Mouse (Mus musculus) Patski (cell line): ENCODE measurements around the gene Zdhhc14. TPM values are rescaled to one million over a fixed set of nuclear protein-coding genes. Genes with fewer than 3 reads are reported as not detected.

ENCODE experiments used
- ATAC-seq: fragments of 100-300 bp; one replicate; pipeline ENCODE4 v1.8.0; 2021
- CTCF ChIA-PET: fragments of 350-600 bp; sonication (Branson Sonifier 250); formaldehyde crosslinking; loops from one replicate; lab custom pipeline; 2022; ENCODE audit warnings: inconsistent platforms; lab: Charles Lee
- POLR2A ChIA-PET: fragments of 350-600 bp; sonication (Branson Sonifier 250); formaldehyde crosslinking; loops from one replicate; lab custom pipeline; 2022; ENCODE audit warnings: antibody characterized with exemption, inconsistent platforms; lab: Charles Lee
- DNase-seq: peaks from one replicate; pipeline ENCODE4 v3.0.0-alpha.2; 2011; ENCODE audit warnings: low read depth, low spot score
- H3K27me3 ChIP-seq: fragments of 371-371 bp; one replicate; pipeline ENCODE4 v1.5.1; 2021
- CTCF ChIP-seq: fragments of 100-300 bp; IDR thresholded peaks from one replicate; pipeline ENCODE4 v1.5.1; 2021
- in situ Hi-C: fragments of 300-500 bp; cut with MboI; formaldehyde crosslinking; loops from 3 replicates; pipeline ENCODE4 v1.11.1; 2018; ENCODE audit warnings: low pct_unique_long_range_greater_than_20kb, mixed read lengths
- polyA plus RNA-seq: library from polyadenylated mRNA; unstranded; gene quantifications from one replicate; pipeline ENCODE4 v1.2.3, GENCODE M21; 2021

Zdhhc14 gene
- polyA plus RNA-seq, 1 experiment from 2014 or later, result 2.4 TPM

- in situ Hi-C loops, result no loop called here
- POLR2A ChIA-PET, result no interaction called here
- ATAC-seq (no peak), DNase-seq (no peak)
- CTCF ChIA-PET, result interaction anchor here (1.5 kb wide), 1 partner anchor 11 kb away, joined by 3 read pairs; no protein-coding TSS in a partner anchor
- TF ChIP-seq CTCF, result no peak
- H3K27me3 ChIP-seq, result no peaks in the 10 kb centered on the region
Measured at GRCm38 (mm10) chr17:5529552-5529951, 37.2 kb downstream of the Zdhhc14 start.

DNA sequence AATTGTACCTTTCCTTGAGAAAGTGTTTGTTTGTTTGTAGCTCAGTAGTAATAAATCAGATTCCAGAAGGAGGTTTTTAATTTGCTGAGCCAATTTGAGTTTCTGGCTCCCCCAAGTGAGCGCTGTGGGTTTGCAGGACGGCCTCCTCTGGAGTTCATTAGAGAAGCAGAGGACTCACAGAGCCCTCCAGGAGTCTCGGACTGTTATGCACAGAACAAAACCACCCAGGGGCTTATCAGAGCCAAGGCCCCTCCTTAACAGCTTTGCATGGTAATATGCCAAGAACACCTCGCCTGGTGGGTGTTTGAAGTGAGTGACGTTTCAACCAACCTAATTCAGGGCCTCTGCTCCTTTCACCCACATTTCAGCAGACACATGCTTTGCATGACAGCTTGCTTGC lies 40.5 kb downstream of the Zdhhc14 start:
- in situ Hi-C loops, result no loop called here
- DNase-seq (no peak), ATAC-seq (no peak)
- POLR2A ChIA-PET, result no interaction called here
- CTCF ChIA-PET, result no interaction called here
- H3K27me3 ChIP-seq, result no peaks in the 10 kb centered on the region
- TF ChIP-seq CTCF, result no peak

- ChIA-PET POLR2A (no interaction called here), CTCF (no interaction called here)
- ATAC-seq (no peak), DNase-seq (no peak)
- peak; percentile 36 for TF ChIP-seq CTCF
- in situ Hi-C loops, result no loop called here
- no peaks in the 10 kb centered on the region for H3K27me3 ChIP-seq
Measured at GRCm38 (mm10) chr17:5535357-5535756, 43.0 kb downstream of the Zdhhc14 start.

- in situ Hi-C loops, result no loop called here
- ChIA-PET CTCF (no interaction called here), POLR2A (interaction anchor here (0.6 kb wide), 1 partner anchor 128 kb away, joined by 3 read pairs; no protein-coding TSS in a partner anchor)
- ATAC-seq (no peak), DNase-seq (no peak)
- no peaks in the 10 kb centered on the region for H3K27me3 ChIP-seq
- no peak for TF ChIP-seq CTCF
Measured at GRCm38 (mm10) chr17:5536259-5537094, 44.1 kb downstream of the Zdhhc14 start.

GRCm38 (mm10) chr17:5537095-5537575 lies 44.8 kb downstream of the Zdhhc14 start:
- in situ Hi-C loops, result no loop called here
- CTCF ChIA-PET, result no interaction called here
- ATAC-seq, result no peak

DNA sequence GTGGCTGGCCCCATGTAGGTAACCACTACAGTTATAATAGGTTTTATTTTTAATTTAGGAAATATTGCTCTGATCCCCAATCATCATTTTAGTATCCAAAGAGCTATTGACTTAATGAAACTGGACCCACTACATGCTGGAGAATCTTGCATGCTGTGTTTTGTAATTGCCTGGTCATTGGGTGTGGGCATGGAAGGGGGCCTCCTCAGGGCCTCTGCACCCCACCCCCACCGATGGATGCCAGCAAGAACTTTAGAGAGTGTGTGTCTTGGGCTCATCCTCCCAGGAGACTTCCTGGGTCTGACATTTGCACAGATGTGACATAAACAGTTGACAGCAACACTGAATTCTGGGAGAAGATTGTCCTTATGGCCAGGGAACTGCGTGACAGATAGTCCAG lies 49.8 kb downstream of the Zdhhc14 start:
- in situ Hi-C loops, result no loop called here
- TF ChIP-seq CTCF, result no peak
- no peak for ATAC-seq
- DNase-seq, result no peak
- H3K27me3 ChIP-seq, result no peaks in the 10 kb centered on the region
- CTCF ChIA-PET, result no interaction called here
- POLR2A ChIA-PET, result no interaction called here

More at GRCm38 (mm10) chr17:5537095-5537575, 44.8 kb downstream of the Zdhhc14 start:
- DNase-seq, result no peak
- no peaks in the 10 kb centered on the region for H3K27me3 ChIP-seq
- TF ChIP-seq CTCF, result no peak
- POLR2A ChIA-PET, result no interaction called here

DNA sequence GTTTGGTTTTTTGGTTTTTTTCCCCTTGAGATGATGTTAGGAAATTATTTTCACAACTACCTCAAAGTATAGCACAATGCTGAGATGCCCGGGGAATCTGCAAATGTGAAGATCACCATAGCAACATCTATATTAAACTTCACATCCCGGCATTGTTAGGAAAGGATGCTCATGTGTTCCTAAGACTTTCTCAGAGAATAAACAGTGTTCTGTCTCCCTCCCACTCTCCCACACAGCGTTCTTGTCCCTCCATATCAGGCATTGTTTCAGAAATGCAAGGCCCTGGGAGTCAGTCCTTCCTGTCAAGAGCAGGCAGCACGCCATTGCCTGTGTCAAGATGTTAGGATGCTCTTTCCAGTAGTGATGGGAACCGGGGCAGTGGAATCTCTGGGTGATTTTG lies 51.7 kb downstream of the Zdhhc14 start:
- H3K27me3 ChIP-seq, result no peaks in the 10 kb centered on the region
- no peak for TF ChIP-seq CTCF
- ChIA-PET POLR2A (no interaction called here), CTCF (no interaction called here)
- no peak for DNase-seq
- in situ Hi-C loops, result no loop called here
- ATAC-seq, result no peak

DNA sequence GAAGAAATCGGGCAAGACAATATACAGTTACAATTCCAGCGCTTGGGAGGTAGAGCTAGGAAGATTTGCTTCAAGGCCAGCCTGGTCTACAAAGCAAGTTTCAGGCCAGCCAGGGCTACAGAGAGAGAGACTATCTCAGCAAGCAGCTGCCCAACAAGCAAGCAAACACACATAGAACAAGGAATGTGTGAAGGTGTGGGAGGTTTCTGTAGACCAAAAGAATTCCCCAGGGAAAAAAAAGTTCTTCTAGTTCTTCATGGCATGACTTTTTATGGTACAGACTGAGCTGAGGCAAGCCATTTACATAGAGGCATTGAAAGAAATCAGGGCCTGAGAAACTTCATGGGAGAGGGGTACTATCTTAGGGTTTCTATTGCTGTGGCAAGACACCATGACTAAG lies 52.7 kb downstream of the Zdhhc14 start:
- TF ChIP-seq CTCF, result no peak
- ATAC-seq, result no peak
- POLR2A ChIA-PET, result no interaction called here
- H3K27me3 ChIP-seq, result no peaks in the 10 kb centered on the region
- DNase-seq, result no peak
- in situ Hi-C loops, result no loop called here
- CTCF ChIA-PET, result no interaction called here

DNA sequence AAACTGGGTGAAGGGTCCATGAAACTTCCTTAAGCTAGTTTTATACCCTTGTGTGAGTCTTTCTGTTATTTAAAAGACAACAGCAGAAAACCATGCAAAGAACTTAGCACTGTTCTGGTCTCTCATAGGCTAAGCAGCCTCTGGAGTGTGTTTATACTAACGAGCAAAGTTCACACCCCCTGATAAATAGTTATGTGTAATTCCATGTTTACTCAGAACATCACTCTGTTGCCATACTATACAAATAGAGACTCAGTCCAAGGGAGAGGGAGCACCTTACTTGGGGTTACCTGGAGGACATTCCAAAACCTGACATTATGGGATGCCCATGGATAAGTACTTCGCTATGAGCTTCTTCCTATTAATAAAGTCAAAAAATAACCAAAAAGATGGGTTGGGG lies 56.2 kb downstream of the Zdhhc14 start:
- in situ Hi-C loops, result no loop called here
- CTCF ChIA-PET, result no interaction called here
- ATAC-seq (no peak), DNase-seq (no peak)
- POLR2A ChIA-PET, result no interaction called here
- TF ChIP-seq CTCF, result no peak
- H3K27me3 ChIP-seq, result no peaks in the 10 kb centered on the region

DNA sequence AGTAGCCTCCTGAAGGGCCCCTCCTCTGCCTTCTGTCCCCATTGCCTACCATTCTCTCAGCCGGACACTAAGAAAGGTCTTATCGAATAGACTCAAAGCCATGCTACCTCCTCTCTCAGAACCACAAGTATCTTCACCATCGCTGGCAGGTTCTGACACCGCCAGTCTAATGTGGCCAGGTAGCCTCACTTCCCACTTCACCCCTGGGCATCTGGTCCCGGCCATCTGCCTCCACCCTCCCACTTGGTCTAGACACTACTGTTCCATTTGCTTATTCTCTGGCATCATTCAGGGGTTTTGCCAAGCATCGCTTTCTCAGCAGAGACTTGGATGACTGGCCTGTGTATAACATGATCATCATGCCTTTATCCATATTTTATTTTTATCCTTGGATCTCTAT lies 57.1 kb downstream of the Zdhhc14 start:
- CTCF ChIA-PET, result no interaction called here
- in situ Hi-C loops, result no loop called here
- no peak for ATAC-seq
- no peak for DNase-seq
- POLR2A ChIA-PET, result no interaction called here
- no peak for TF ChIP-seq CTCF
- H3K27me3 ChIP-seq, result no peaks in the 10 kb centered on the region

DNA sequence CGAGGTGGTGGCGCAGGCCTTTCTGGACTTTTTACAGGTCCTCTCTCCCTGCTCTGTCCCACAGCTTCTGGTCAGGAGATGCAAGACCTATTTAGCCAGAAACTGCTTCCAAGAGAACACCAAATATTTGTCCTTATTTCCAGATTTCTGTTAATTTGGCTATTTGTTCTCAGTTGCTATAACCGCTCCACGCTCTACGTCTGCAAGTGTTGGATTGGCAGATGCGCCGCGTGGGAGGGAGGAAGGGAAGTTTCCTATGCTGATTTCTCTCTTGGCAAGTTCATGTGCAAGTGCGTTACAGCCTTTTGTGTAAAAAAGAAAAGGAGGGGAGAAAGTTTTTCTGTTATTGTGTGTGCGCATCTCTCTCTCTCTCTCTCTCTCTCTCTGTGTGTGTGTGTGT lies 58.1 kb downstream of the Zdhhc14 start:
- TF ChIP-seq CTCF, result no peak
- in situ Hi-C loops, result no loop called here
- CTCF ChIA-PET, result no interaction called here
- H3K27me3 ChIP-seq, result no peaks in the 10 kb centered on the region
- POLR2A ChIA-PET, result no interaction called here
- DNase-seq, result no peak
- no peak for ATAC-seq
